Mouse (Mus musculus) cerebellum, postnatal 4 days (tissue): ENCODE data around the gene Scarf1.

Experiments
- DNase-seq, 2 experiments: peaks; one replicate each; pipeline ENCODE4 v3.0.0; 2022; ENCODE audit warnings: low spot score in 2 of 2, mixed read lengths in 1 of 2

Gene Scarf1

GRCm38 (mm10) chr11:75511213-75511612 is 2.1 kb upstream of the Scarf1 start:
- DNase-seq: peak in 1 of 2 experiments; percentile 22

GRCm38 (mm10) chr11:75512301-75513018 is 880 bp upstream of the Scarf1 start:
- no peak for DNase-seq

DNA sequence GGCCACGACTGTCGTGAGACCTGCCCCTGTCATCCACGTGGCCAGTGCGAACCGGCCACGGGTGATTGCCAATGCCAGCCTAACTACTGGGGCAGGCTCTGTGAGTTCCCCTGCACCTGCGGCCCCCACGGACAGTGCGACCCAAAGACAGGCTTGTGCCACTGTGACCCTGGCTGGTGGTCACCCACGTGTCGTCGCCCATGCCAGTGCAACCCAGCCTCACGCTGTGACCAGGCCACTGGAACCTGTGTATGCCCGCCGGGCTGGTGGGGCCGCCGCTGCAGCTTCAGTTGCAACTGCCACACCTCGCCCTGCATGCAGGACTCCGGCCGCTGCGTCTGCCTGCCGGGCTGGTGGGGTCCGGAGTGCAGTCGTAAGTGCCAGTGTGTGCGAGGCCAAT is 1.8 kb downstream of the Scarf1 start:
- DNase-seq: no peak

DNA sequence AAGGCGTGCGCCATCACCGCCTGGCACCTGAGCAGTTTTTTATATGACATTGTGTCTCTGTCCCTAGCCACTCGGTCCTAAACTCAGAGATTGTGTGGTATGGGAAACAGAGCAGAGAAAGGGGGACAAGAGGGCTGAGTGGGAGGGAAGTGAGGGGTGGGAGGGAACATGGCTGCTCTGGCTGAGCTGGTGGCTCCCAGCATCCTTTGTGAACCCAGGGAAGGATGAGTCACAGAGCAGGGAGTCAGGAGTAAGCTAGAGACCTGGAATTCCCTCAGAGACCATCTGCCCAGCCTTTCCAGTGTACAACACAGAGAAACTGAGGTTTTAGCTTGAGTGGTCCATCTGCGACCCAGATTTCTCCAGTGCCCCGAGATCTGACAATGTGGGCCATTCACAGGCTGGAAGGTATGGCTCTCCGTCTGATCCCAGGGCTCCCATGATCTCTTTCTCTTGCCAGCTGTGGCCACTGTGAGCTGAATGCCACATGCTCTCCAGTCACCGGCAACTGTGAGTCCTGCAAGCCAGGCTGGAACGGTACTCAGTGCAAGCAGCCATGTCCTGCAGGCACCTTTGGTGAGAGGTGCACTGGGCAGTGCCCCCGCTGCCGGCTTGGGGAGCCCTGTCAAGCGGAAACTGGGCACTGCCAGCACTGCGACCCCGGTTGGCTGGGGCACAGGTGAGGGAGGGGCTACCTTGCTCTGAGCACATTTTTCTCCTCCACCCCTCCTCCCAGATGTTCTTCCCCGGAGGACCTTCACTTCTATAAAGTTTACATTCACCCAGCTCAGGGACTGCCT is 6.7 kb downstream of the Scarf1 start:
- no peak for DNase-seq

GRCm38 (mm10) chr11:75521609-75522008 is 8.3 kb downstream of the Scarf1 start:
- no peak for DNase-seq

DNA sequence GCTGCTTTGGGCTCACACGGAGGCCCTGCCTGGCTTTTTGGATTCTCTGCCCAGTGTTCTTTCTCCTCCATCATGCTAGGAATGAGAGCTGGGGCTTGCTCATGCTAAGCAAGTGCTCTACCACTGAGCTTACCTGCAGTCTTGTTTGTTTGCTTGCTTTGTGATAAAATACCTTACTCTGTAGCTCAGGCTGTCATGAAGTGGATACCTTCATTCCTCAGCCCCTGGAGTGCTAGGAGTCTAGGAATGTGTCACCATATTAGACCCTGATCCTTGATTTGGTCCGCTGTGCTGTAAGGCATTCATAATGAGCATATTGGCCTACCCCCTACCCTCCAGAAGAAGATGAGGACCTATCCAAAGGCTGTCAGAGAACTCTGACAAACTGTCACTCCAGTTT is 9.5 kb downstream of the Scarf1 start:
- DNase-seq: no peak

- DNase-seq: no peak
These were observed 12.3 kb downstream of the Scarf1 start for GRCm38 (mm10) chr11:75525531-75526125.

DNA sequence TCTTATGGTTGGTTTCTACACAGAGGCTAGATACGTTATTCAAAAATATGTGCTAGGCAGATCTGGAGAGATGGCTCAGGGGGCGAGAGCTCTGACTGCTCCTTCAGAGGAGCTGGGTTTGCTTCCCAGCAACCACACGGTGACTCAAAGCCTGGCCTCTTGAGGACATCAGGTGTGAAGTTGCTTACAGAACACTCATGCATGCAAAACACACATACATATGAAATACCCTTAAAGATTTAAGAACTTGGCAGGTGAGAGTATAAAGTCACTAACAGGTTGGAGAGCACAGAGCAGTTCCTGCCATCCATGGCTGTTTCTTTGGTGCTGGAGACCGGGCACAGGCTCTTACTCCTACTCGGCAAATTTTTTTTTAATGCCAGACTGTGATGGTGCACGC is 13.6 kb downstream of the Scarf1 start:
- DNase-seq: no peak

GRCm38 (mm10) chr11:75529771-75530170 is 16.4 kb downstream of the Scarf1 start:
- no peak for DNase-seq

- peak; percentile 100 for DNase-seq
These were observed 17.0 kb downstream of the Scarf1 start for GRCm38 (mm10) chr11:75530325-75530724.

DNA sequence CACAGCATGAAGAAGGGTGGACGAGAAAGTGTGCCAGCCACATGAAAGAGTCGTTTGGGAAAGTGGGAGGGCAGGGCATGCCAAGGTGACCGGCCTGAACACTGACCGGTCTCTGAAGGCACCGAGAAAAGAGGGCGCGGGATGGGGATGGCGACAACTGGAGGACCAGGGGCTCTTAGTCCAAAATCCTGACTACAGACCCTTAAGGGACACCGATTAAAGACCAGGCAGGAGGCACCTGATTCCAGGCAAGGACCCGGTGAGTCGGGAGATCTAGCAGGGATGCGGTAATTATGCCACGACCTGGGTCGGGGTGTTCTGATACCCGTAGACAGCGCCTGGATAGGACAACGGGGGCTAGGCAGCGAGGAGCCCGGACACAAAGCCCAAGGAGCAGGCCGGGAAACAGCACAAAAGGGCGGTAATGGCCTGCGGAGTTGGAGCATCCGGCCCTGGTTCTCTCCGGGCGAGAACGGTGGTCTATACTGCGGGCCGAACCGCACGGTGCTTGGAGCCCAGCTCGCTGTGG is 17.6 kb downstream of the Scarf1 start:
- DNase-seq: no peak

DNA sequence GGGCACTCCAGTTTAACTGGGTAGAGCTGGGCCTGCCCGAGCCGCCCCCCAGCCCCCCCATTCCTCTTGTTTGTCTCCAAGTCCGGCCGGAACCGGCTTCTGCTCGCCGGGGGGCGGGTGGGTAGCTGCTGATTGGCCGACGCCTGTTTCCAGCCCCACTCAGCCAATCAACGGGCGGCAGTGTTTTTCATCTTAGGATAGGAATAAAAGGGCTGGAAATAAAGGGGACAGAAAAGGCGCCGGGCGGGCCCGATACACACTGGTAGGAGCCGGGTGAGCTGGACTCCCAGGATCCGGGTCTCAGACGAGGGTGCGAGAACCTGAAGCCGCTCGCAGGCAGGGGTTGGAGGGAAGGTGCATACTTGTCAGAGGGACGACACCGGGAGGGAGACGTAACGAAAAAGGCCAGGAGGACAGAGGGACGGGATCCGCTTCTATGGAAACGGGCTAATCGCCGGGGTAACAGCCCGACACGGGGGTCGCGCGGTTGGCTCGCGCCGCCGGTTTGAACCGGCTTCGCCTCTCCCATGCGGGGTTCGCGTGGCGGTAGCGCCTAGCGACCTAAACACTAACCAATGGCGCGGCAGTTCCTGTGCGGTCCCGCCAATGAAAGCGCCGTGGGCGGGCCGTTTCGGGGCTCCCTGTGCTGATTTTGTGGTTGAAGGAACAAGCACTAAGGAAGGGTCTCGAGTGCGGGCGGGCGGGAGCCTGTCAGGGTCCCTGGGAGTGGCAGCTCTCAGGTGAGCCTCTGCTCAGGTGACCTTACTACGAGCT is 18.3 kb downstream of the Scarf1 start, which contains the start of gene Slc43a2:
Gene Slc43a2, plus strand, starts transcription at position 226 of the 774 bp plus-strand sequence.
- peak; percentile 90 to 97 for DNase-seq

- peak in 1 of 2 experiments; percentile 29 for DNase-seq
These were observed 19.3 kb downstream of the Scarf1 start for GRCm38 (mm10) chr11:75532340-75533277.

GRCm38 (mm10) chr11:75533314-75534015 is 20.1 kb downstream of the Scarf1 start:
- DNase-seq: no peak

DNA sequence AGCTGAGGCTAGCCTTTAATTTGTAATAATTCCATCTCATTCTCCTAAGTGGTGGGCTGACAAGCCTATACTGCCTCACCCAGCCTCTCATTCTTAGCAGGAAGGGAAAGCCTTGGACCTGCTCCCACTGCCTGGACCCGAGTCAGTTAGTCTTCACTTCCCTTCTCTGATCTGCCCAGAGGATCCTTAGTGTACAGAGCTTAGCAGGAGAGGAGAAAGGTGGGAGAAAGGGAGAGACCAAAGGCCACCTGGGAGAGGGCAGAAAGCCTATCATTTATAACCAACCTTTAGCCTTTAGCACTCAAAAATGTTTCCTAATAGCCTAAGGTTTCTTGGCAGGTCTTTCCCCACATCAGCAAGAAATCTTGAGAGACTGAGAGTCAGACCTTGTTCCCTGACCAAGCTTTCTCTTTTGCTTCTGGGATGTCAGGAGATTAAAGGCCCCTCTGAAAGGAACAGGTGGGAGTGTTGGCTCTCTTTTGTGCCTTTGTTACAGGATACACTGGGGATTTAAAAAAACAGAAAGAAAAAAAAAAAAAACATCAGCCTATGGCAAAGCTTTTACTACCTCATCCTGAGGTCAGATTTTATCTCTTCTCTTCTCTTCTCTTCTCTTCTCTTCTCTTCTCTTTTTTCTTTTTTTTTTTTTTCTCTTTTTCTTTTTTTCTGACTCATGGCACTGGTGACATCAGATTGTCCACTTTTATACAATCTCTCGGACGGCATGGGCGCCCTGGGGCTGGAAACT is 21.1 kb downstream of the Scarf1 start:
- no peak for DNase-seq

GRCm38 (mm10) chr11:75535106-75535795 is 21.9 kb downstream of the Scarf1 start:
- DNase-seq: no peak

DNA sequence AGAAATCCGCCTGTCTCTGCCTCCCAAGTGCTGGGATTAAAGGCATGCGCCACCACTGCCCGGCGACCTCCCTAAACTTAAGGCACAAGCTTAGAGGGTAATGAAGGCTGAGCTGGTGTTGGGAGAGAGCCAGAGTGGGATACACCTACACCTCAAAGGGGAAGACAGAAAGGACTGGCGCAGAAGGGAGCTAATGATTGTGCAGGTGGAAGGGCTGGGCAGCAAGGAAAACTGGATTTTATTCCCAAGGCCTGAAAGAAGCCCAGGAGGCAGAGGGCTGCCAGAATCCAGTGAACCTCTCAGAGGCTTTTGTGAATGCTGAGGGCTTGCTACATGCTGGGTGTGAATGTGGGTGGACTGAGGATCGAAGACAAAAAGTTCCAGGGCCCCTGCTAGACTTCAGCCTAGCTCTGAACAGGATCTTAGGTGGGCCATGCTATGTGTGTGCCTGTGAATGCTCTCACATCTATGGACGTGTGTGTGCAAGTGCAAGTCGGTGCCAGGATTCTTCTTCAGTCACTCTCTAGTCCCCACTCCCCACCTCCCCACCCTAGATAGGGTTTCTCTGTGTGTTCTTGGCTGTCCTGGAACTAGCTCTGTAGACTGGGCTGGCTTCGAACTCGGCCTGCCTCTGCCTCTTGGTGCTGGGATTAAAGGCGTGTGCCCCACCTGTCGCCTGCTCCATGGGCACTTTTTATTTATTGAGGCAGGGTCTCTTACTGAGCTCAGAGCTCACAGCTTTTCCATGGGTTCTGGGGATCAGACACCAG is 23.1 kb downstream of the Scarf1 start:
- DNase-seq: no peak

GRCm38 (mm10) chr11:75537025-75537414 is 23.7 kb downstream of the Scarf1 start:
- no peak for DNase-seq
